Mouse (Mus musculus) bone marrow, adult 2 months (tissue): ENCODE measurements at regions not wholly inside any gene's neighbourhood (a gene's known extent, or its start where the extent isn't known, plus 50 kb on each side); places are given as distances from the start of the nearest gene placed in this dataset.

Source experiments
- CTCF ChIP-seq: fragments of 200-500 bp; IDR thresholded peaks from 2 replicates; pipeline ENCODE4 v1.5.1; 2011; ENCODE audit warnings: low read length, control low read depth; ENCODE audit not compliant: control insufficient read depth, insufficient read depth
- POLR2A ChIP-seq: fragments of 200-500 bp; IDR thresholded peaks from 2 replicates; pipeline ENCODE4 v1.6.1; 2011; ENCODE audit warnings: low read depth, mild to moderate bottlenecking, control low read depth, low read length, borderline replicate concordance; ENCODE audit not compliant: control insufficient read depth

DNA sequence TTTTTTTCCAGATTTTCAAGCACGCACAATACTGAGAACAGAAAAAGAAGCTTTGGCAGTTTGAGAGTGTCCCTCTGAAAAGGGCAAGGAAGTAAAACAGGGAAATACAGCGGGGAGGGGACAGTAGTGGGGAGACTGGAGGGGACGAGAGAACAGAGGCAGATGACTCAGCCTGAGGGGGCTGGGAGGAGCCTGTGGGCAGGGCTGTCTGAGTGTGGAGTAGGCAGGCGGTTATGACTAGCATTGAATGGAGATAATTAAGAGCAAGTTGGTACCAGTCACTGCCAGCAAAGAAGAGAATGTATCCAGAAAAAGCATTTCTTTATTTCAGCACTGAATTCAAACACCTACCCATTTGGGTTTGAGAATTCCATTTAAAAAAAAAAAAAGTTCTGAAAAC is 98.4 kb upstream of the Gls start:
- TF ChIP-seq CTCF = no peak
- no peak for TF ChIP-seq POLR2A
